Mouse (Mus musculus): ENCODE data around the gene C1ql4. TPM values are rescaled to one million over a fixed set of nuclear protein-coding genes. Genes with fewer than 3 reads are reported as not detected.

Gene C1ql4
- total RNA-seq, 1 experiment from 2014 or later: not detected

DNA sequence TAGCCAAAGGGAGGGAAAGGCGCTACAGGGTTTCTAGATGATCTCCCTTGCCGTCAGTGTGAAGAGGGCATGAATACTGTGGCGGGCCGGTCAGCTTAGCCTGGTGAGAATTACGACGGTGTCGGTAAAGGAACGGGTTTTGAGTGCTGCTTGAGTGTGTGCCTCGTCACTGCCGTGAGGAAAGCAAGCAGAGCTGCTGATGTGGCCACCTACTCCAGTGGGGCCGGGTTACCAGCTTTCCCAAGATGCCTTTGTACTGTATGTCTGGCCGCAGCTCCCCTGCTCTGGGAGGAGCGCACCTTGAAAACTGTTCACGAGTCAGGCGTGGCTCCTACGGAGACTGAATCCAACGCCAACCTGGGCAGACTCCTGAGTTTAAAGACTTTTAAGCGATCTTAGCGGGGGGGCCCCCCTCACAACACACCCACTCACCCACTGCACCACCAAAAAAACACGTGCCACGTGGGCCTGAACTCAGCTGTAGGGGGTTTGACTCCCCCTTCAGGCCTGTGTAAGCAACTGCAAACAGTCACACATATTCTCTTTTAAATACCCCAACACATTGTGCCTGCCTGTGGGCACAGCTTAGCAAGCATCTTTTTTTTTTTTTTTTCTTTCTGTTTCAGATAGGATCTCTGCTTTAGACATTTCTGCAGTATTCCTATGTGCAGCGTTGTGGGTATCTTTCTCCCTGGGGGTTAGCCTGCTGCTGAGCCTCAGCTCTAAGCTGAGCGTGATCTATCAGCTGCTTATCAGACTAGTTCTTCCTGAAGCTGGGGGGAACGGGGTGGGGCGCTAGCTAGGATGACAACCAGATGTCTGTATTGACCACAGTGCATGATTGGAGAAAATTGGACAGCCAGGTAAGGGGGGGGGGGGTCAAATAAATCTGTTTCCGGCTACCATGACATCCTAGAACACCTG lies 47.4 kb downstream of the C1ql4 start:
- no peak for ATAC-seq (ENCODE audit: extremely low read depth, insufficient number of reproducible peaks, low FRiP score, poor library complexity, severe bottlenecking)

DNA sequence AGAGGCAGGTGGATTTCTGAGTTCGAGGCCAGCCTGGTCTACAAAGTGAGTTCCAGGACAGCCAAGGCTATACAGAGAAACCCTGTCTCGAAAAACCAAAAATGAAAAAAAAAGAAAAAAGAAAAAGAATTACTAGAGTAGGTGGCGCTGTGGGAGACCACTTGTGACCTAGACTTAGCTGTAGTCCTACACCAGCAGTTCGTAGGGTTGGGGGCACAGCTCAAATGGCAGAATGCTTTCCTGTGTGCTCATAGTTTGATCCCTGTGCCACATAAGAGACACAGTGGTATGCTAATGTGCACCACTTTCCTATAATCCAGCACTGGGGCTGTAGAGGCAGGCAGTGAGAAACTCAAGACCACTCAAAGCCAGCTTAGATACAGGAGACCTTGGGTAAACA lies 48.3 kb downstream of the C1ql4 start:
- ATAC-seq (ENCODE audit: extremely low read depth, insufficient number of reproducible peaks, low FRiP score, poor library complexity, severe bottlenecking): no peak

DNA sequence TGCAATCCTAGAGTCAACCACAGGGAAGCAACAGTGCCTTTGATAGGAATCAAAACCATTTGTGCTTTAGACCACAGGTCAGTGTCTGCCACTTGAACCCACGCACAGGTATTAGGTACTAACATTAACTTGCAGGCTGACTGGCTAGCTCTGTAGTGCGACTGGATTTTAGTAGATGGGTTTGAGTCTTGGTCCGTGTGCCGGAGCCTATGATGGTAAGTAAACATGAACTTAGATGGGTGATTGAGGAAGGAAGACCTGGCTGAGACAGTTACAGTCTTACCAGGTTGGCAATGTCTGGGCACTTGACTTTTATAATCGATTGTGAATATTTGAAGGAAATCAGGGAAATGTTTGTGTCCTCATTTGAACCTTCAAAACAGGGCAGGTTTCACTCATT lies 48.8 kb downstream of the C1ql4 start:
- no peak for ATAC-seq (ENCODE audit: extremely low read depth, insufficient number of reproducible peaks, low FRiP score, poor library complexity, severe bottlenecking)

DNA sequence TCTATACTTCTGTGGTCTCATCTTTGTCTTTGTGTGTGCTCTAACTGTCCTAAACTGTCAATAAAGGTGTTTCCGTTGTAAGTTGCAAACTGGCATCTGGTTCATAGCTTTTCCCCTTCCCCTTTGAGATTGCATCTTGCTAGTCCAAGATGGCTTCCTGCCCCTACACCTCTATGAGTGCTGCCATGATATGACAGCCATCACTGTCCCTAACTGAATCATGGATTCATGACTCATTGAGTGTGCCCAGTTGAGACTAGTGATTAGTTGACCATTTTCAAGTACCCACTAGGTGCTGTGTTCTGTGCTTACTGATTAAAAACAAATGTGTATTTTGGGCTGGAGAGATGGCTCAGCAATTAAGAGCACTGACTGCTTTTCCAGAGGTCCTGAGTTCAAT lies 49.6 kb downstream of the C1ql4 start:
- ATAC-seq (ENCODE audit: extremely low read depth, insufficient number of reproducible peaks, low FRiP score, poor library complexity, severe bottlenecking): no peak

DNA sequence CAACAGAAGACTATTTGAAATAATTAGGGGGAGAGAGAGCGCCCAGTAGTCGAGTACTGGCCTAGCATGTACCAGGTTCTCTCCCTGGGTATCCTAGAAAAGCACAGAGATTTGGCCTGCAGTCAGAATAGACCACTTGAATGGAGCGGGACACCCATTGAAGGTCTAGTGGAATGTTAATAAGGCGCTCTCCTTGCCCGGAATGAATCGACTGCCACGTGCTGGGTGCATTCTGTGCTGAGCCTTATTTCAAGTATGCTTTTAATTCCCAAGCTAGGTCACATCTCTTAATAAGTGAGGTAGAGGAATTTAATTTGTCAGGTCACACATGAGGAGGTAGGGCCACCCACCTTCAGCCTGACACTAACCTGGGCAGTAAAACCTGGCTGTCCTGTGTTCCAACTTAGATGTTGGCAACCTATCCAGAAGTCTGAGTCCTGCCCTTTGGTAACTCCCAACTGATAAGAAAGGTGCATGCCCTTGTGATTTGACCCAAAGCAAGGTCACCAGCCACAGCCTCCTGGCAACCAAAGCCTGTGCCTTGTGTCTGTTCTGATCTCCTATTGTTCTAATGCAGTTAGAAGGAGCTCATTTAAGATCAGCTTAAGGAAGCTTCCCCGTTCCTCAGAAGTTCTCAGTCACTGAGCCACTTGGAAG lies 51.2 kb downstream of the C1ql4 start:
- ATAC-seq (ENCODE audit: extremely low read depth, insufficient number of reproducible peaks, low FRiP score, poor library complexity, severe bottlenecking): no peak

DNA sequence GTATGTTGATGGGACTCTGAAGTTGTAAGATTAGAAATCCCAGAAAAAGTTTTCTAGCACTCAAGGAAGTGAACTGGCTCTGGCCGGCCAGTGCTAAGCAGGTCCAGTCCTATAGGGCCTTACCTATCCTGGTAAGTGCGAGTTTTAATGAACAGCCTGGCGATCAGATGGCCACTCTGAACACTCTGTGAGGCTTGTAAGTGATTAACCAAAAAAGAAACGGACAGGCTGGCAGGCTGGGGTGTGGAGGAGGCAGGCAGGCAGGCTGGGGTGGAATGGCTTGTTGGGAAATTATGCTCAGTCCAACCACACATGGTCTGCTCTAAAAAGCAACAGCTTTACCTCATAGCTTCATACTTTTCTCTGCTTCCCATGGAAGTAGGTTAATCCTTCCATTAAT lies 52.2 kb downstream of the C1ql4 start:
- ATAC-seq (ENCODE audit: extremely low read depth, insufficient number of reproducible peaks, low FRiP score, poor library complexity, severe bottlenecking): no peak

Other genes with a start within 250 kb of the C1ql4 start
- gene Kmt2d, start 216.6 kb downstream of the C1ql4 start, total RNA-seq (2017): 95.0 and 109 TPM in 2 replicates
- 18.3 and 20.0 TPM in 2 replicates for gene Rhebl1, start 193.3 kb downstream of the C1ql4 start, total RNA-seq (2017)
- gene Dhh, start 189.3 kb downstream of the C1ql4 start, total RNA-seq (2017): 0.70 TPM in 1 of 2 replicates, not detected in the other
- 144 and 182 TPM in 2 replicates for gene Lmbr1l, start 169.6 kb downstream of the C1ql4 start, total RNA-seq (2017)
- 88.6 and 108 TPM in 2 replicates for gene Tuba1b, start 153.3 kb downstream of the C1ql4 start, total RNA-seq (2017)
- 27.1 and 50.0 TPM in 2 replicates for gene Gm49450, start 134.3 kb downstream of the C1ql4 start, total RNA-seq (2017)
- 92.1 and 114 TPM in 2 replicates for gene Tuba1a, start 134.1 kb downstream of the C1ql4 start, total RNA-seq (2017)
- 42.7 and 43.3 TPM in 2 replicates for gene Tuba1c, start 57.9 kb downstream of the C1ql4 start, total RNA-seq (2017)
- not detected in 2 replicates for gene Prph, start 32.6 kb downstream of the C1ql4 start, total RNA-seq (2017)
- gene Troap, start 13.2 kb downstream of the C1ql4 start, total RNA-seq (2017): 0.23 TPM in 1 of 2 replicates, not detected in the other
- gene Dnajc22, start 5.4 kb upstream of the C1ql4 start, total RNA-seq (2017): not detected in 2 replicates
- not detected in 2 replicates for gene Spats2, start 38.1 kb upstream of the C1ql4 start, total RNA-seq (2017)
- 0.12 TPM in 1 of 2 replicates, not detected in the other for gene Kcnh3, start 137.0 kb upstream of the C1ql4 start, total RNA-seq (2017)
- 37.9 and 43.1 TPM in 2 replicates for gene Mcrs1, start 164.1 kb upstream of the C1ql4 start, total RNA-seq (2017)
- 6.1 and 13.2 TPM in 2 replicates for gene Prpf40b, start 207.3 kb upstream of the C1ql4 start, total RNA-seq (2017)
- gene Fam186b, start 208.1 kb upstream of the C1ql4 start, total RNA-seq (2017): not detected in 2 replicates